Comparison of ENCODE assay signal across 8 mouse cellular contexts in the genomic region with DNA sequence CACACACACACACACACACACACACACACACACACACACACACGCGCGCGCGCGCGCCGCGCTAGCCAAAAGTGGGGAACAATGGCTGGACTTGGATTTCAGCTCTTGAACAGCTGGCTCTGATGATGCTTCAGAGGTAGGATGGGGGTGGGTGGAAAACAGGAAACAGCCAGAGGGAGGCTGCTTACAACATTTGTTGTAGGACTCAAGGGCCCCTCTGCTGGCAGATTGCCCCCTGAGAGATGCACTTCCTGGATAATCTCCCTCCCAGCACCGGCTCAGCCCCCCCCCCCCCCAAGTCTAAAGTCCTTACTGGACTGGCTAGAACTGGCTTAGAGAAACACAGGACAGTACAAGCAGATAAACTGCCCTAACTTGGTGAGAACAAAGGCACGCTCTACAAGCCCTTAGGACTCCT. TPM values are rescaled to one million over a fixed set of nuclear protein-coding genes. Genes with fewer than 3 reads are reported as not detected.
DNase-seq lines count a peak whose midpoint lies in the region; ATAC-seq and TF ChIP-seq lines count a peak whose summit lies in the region.

No protein-coding gene starts in this region.

- peak overlapping the region; percentile 81 for H3K27ac ChIP-seq in embryonic facial prominence, embryonic 10.5 days (replicated peaks)
- peak overlapping the region; percentile 81 for H3K27ac ChIP-seq in limb, embryonic 10.5 days
- no peak overlapping the region for H3K27ac ChIP-seq in left cerebral cortex, adult 2 months

- peaks cover 12% of the 10 kb centered on the region; the same call in 1 of the 2 replicates for H3K27me3 ChIP-seq in embryonic facial prominence, embryonic 10.5 days (replicated peaks; ENCODE audit: low read depth, poor library complexity, severe bottlenecking)
- peaks cover 7% of the 10 kb centered on the region; the same call in 1 of the 2 replicates for H3K27me3 ChIP-seq in limb, embryonic 10.5 days (ENCODE audit: low read depth, poor library complexity, severe bottlenecking)

- peaks cover 32% of the 10 kb centered on the region for H3K4me1 ChIP-seq in embryonic facial prominence, embryonic 10.5 days
- H3K4me1 ChIP-seq in limb, embryonic 10.5 days: peaks cover 28% of the 10 kb centered on the region

- no peak for ATAC-seq in erythroblast, adult 5-6 weeks (replicated peaks; ENCODE audit: low FRiP score, poor library complexity, severe bottlenecking)
- no peak for ATAC-seq in monocyte, adult 5-6 weeks (replicated peaks; ENCODE audit: insufficient number of reproducible peaks, low FRiP score, low TSS enrichment, poor library complexity, severe bottlenecking)

- no peaks in the 10 kb centered on the region for H3K9me3 ChIP-seq in embryonic facial prominence, embryonic 10.5 days
- H3K9me3 ChIP-seq in limb, embryonic 10.5 days (replicated peaks): no peaks in the 10 kb centered on the region

- peak overlapping the region; percentile 29 for H3K4me3 ChIP-seq in embryonic facial prominence, embryonic 10.5 days
- peak overlapping the region; percentile 15; the same call in 1 of the 2 replicates for H3K4me3 ChIP-seq in limb, embryonic 10.5 days
- H3K4me3 ChIP-seq in left cerebral cortex, adult 2 months: no peak overlapping the region

- intact Hi-C loops in heart, postnatal 36 days (cut with DNase I): no loop called here
- intact Hi-C loops in left cerebral cortex, adult 2 months (cut with DNase I): no loop called here

- DNase-seq in adrenal gland, postnatal 36 days: peak; percentile 49 to 64
- no peak for DNase-seq in adrenal gland, adult 18-20 months (ENCODE audit: low spot score in 2 of 2)
- peak; percentile 60 for DNase-seq in embryonic facial prominence, embryonic 10.5 days (ENCODE audit: low spot score)
- DNase-seq in heart, postnatal 36 days: peak; percentile 56 to 63
- DNase-seq in limb, embryonic 10.5 days (ENCODE audit: low spot score): peak; percentile 56
- no peak for DNase-seq in left cerebral cortex, adult 2 months (ENCODE audit: extremely low spot score in 1 of 2, low spot score in 2 of 2)

- WGBS in embryonic facial prominence, embryonic 10.5 days: 67% methylated on average over 11 of the region's 11 CpGs
- 70% methylated on average over 11 of the region's 11 CpGs for WGBS in limb, embryonic 10.5 days

- H3K36me3 ChIP-seq in embryonic facial prominence, embryonic 10.5 days (replicated peaks): no peaks in the 10 kb centered on the region
- H3K36me3 ChIP-seq in limb, embryonic 10.5 days: no peaks in the 10 kb centered on the region

- no peak for TF ChIP-seq CTCF in left cerebral cortex, adult 2 months (IDR thresholded peaks at IDR 0.05)

RNA-seq across cellular contexts. Expression of gene Tjap1, which starts 4.9 kb away (rescaled TPM):
- total RNA-seq in adrenal gland, postnatal 36 days (2021): 10 to 100 TPM; 46.1 to 49.9 TPM
- total RNA-seq in adrenal gland, adult 18-20 months (2021): 10 to 100 TPM; 41.5 to 52.9 TPM
- polyA plus RNA-seq in embryonic facial prominence, embryonic 10.5 days (2016; fragmentation: Nextera tagmentation; extraction: Ambion mirVana): 60.2 and 62.6 TPM in 2 replicates
- 10 to 100 TPM; 33.8 to 43.6 TPM for total RNA-seq in heart, postnatal 36 days (2021)
- 60.3 and 61.2 TPM in 2 replicates for polyA plus RNA-seq in limb, embryonic 10.5 days (2016; fragmentation: Nextera tagmentation; extraction: Ambion mirVana)
- total RNA-seq in erythroblast, adult 5-6 weeks (2015; ENCODE audit: low replicate concordance): 4.0 and 23.1 TPM in 2 replicates
- 12.3 and 28.2 TPM in 2 replicates for total RNA-seq in erythroblast, adult 5-6 weeks (2017; ENCODE audit: low replicate concordance)
- total RNA-seq in monocyte, adult 5-6 weeks (2017): 14.6 to 18.0 TPM (median 18.0 TPM) in 3 replicates
- 10 to 100 TPM; 38.4 to 60.3 TPM for total RNA-seq in left cerebral cortex, adult 2 months (2021)

RNA-seq across cellular contexts. Expression of gene Dlk2, which starts 9.5 kb away (rescaled TPM):
- total RNA-seq in adrenal gland, postnatal 36 days (2021): under 1 TPM in 1 of 2 experiments, not detected in 1; 0.33 TPM
- under 1 TPM in 1 of 2 experiments, not detected in 1; 0.23 TPM for total RNA-seq in adrenal gland, adult 18-20 months (2021)
- polyA plus RNA-seq in embryonic facial prominence, embryonic 10.5 days (2016; fragmentation: Nextera tagmentation; extraction: Ambion mirVana): 1.5 and 2.0 TPM in 2 replicates
- under 1 TPM; 0.39 to 0.60 TPM for total RNA-seq in heart, postnatal 36 days (2021)
- 0.65 and 1.3 TPM in 2 replicates for polyA plus RNA-seq in limb, embryonic 10.5 days (2016; fragmentation: Nextera tagmentation; extraction: Ambion mirVana)
- total RNA-seq in erythroblast, adult 5-6 weeks (2015; ENCODE audit: low replicate concordance): not detected in 2 replicates
- not detected in 2 replicates for total RNA-seq in erythroblast, adult 5-6 weeks (2017; ENCODE audit: low replicate concordance)
- not detected in 3 replicates for total RNA-seq in monocyte, adult 5-6 weeks (2017)
- total RNA-seq in left cerebral cortex, adult 2 months (2021): 10 to 100 TPM; 66.1 to 82.1 TPM

RNA-seq across cellular contexts. Expression of gene Lrrc73, which starts 34.4 kb away (rescaled TPM):
- 1 to 10 TPM; 5.4 to 8.9 TPM for total RNA-seq in adrenal gland, postnatal 36 days (2021)
- 1 to 10 TPM; 6.0 to 7.9 TPM for total RNA-seq in adrenal gland, adult 18-20 months (2021)
- polyA plus RNA-seq in embryonic facial prominence, embryonic 10.5 days (2016; fragmentation: Nextera tagmentation; extraction: Ambion mirVana): 0.67 and 0.86 TPM in 2 replicates
- under 1 TPM; 0.22 to 0.30 TPM for total RNA-seq in heart, postnatal 36 days (2021)
- 0.25 and 0.44 TPM in 2 replicates for polyA plus RNA-seq in limb, embryonic 10.5 days (2016; fragmentation: Nextera tagmentation; extraction: Ambion mirVana)
- 0.42 TPM in 1 of 2 replicates, not detected in the other for total RNA-seq in erythroblast, adult 5-6 weeks (2015; ENCODE audit: low replicate concordance)
- total RNA-seq in erythroblast, adult 5-6 weeks (2017; ENCODE audit: low replicate concordance): 0.42 and 1.4 TPM in 2 replicates
- 0.58 TPM in 1 of 3 replicates, not detected in the others for total RNA-seq in monocyte, adult 5-6 weeks (2017)
- 10 to 100 TPM; 63.4 to 63.7 TPM for total RNA-seq in left cerebral cortex, adult 2 months (2021)

RNA-seq across cellular contexts. Expression of gene Yipf3, which starts 39.8 kb away (rescaled TPM):
- total RNA-seq in adrenal gland, postnatal 36 days (2021): 100 to 1,000 TPM; 137 to 176 TPM
- 100 to 1,000 TPM; 121 to 185 TPM for total RNA-seq in adrenal gland, adult 18-20 months (2021)
- 66.6 and 70.6 TPM in 2 replicates for polyA plus RNA-seq in embryonic facial prominence, embryonic 10.5 days (2016; fragmentation: Nextera tagmentation; extraction: Ambion mirVana)
- 10 to 100 TPM; 83.3 to 86.2 TPM for total RNA-seq in heart, postnatal 36 days (2021)
- 73.0 and 81.9 TPM in 2 replicates for polyA plus RNA-seq in limb, embryonic 10.5 days (2016; fragmentation: Nextera tagmentation; extraction: Ambion mirVana)
- total RNA-seq in erythroblast, adult 5-6 weeks (2015; ENCODE audit: low replicate concordance): 15.4 and 42.8 TPM in 2 replicates
- 22.7 and 29.7 TPM in 2 replicates for total RNA-seq in erythroblast, adult 5-6 weeks (2017; ENCODE audit: low replicate concordance)
- 57.8 to 85.4 TPM (median 76.1 TPM) in 3 replicates for total RNA-seq in monocyte, adult 5-6 weeks (2017)
- 10 to 100 TPM; 85.5 to 87.6 TPM for total RNA-seq in left cerebral cortex, adult 2 months (2021)

RNA-seq across cellular contexts. Expression of gene Polr1c, which starts 39.8 kb away (rescaled TPM):
- 100 to 1,000 TPM in 1 of 2 experiments, 10 to 100 TPM in 1; 97.8 to 119 TPM for total RNA-seq in adrenal gland, postnatal 36 days (2021)
- total RNA-seq in adrenal gland, adult 18-20 months (2021): 100 to 1,000 TPM in 1 of 2 experiments, 10 to 100 TPM in 1; 68.6 to 122 TPM
- 125 and 130 TPM in 2 replicates for polyA plus RNA-seq in embryonic facial prominence, embryonic 10.5 days (2016; fragmentation: Nextera tagmentation; extraction: Ambion mirVana)
- 10 to 100 TPM; 22.2 to 25.1 TPM for total RNA-seq in heart, postnatal 36 days (2021)
- polyA plus RNA-seq in limb, embryonic 10.5 days (2016; fragmentation: Nextera tagmentation; extraction: Ambion mirVana): 132 and 144 TPM in 2 replicates
- total RNA-seq in erythroblast, adult 5-6 weeks (2015; ENCODE audit: low replicate concordance): 14.8 and 18.8 TPM in 2 replicates
- total RNA-seq in erythroblast, adult 5-6 weeks (2017; ENCODE audit: low replicate concordance): 9.6 and 15.1 TPM in 2 replicates
- 37.2 to 47.6 TPM (median 42.7 TPM) in 3 replicates for total RNA-seq in monocyte, adult 5-6 weeks (2017)
- 10 to 100 TPM; 38.1 to 40.4 TPM for total RNA-seq in left cerebral cortex, adult 2 months (2021)

Comparison
In these comparisons a context has a peak if more than half of its experiments do, and no peak if none do; other contexts are left out.
1. DNase-seq: peak in adrenal gland, postnatal 36 days (2 of 2), embryonic facial prominence, embryonic 10.5 days (single experiment), heart, postnatal 36 days (2 of 2) and limb, embryonic 10.5 days (single experiment); none in adrenal gland, adult 18-20 months (0 of 2) and left cerebral cortex, adult 2 months (0 of 2).
2. RNA of gene Dlk2, which starts 9.5 kb away (total RNA-seq): 66.1 to 82.1 TPM in left cerebral cortex, adult 2 months; 0.39 to 0.60 TPM in heart, postnatal 36 days, 0.33 TPM in adrenal gland, postnatal 36 days, 0.23 TPM in adrenal gland, adult 18-20 months, not detected in erythroblast, adult 5-6 weeks and not detected in monocyte, adult 5-6 weeks; every median in the first group is over 10 times any median in the second.
3. RNA of gene Lrrc73, which starts 34.4 kb away (total RNA-seq): 63.4 to 63.7 TPM in left cerebral cortex, adult 2 months; 5.4 to 8.9 TPM in adrenal gland, postnatal 36 days, 6.0 to 7.9 TPM in adrenal gland, adult 18-20 months, 0.42 to 1.4 TPM in erythroblast, adult 5-6 weeks, 0.22 to 0.30 TPM in heart, postnatal 36 days and 0.58 TPM in monocyte, adult 5-6 weeks; every median in the first group is over 4 times any median in the second.